Mouse (Mus musculus): ENCODE measurements around the gene Hps5. TPM values are rescaled to one million over a fixed set of nuclear protein-coding genes. Genes with fewer than 3 reads are reported as not detected.
A peak's percentile ranks its signal among the peaks of the same experiment; 100 is the strongest.

The Hps5 gene
- polyA plus RNA-seq, 1 experiment from 2014 or later: 25.7 TPM

DNA sequence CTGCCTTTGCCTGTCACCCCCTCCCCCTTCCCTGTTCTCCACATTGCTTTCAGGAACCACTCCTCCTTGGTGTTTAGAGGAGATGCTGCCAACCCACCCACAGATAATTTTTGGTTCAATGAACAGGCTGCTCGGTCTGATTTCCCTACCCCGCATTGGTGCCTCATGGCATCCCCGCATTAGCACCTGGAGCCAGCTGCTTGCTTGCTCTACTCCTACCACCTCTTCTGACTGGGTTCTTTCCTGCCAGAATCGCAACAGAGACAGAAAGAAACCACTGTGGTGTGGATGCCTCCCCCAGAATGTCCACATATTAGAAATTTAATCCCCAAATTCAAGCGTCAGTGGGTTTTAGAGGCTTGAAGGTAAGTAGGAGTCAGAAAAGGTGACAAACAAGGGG is 71.5 kb downstream of the Hps5 start:
- Histone ChIP-seq H3K4me1 (no peaks in the 10 kb centered on the region), H3K27me3 (0 out of 2 replicates have a peak, but pooled peaks cover 3% of the 10 kb centered on the region), H3K27ac (no peak overlapping the region), H3K9ac (no peak overlapping the region), H3K4me3 (no peak overlapping the region), H3K4me2 (no peak overlapping the region), H3K36me3 (no peaks in the 10 kb centered on the region), H3K9me3 (no peaks in the 10 kb centered on the region)
- no peak for ATAC-seq (ENCODE audit: insufficient number of reproducible peaks, insufficient read depth, low FRiP score, low TSS enrichment, low read depth)
- WGBS: 70% methylated on average over 5 of the region's 5 CpGs

DNA sequence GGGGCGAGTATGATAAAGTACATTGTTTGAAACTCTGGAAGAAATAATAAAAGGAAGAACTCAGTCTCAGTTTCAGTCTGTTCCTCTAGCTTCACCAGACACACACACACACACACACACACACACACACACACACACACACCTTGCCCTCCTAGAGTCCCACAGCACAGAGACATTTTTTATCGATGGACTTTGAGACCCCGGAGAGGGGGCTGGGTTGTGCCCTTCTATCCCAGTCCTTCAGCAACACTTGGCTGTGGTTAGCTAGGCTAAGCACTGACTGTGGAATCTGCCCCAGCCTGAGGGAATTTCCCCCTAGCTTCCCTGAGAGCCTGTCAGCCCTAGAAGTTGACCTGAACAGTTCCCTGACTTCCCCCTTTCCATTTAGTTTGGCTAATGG is 72.0 kb downstream of the Hps5 start:
- H3K27me3 ChIP-seq: 0 out of 2 replicates have a peak, but pooled peaks cover 3% of the 10 kb centered on the region

DNA sequence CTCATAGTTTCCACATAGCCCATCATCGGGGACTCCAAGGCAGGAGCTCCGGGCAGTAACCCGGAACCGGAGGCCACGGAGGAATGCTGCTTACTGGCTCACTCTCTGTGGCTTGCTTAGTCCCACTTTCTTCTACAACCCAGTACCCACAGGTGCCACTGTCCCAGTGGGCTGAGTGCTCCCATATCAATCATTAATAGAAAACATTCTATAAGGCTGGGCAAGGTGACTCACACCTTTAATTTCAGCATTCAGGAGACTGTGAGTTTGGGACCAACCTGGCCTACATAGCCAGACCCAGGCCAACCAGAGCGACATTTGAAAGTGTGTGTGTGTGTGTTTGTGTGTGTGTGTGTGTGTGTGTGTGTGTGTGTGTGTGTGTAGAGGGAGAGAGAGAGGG is 72.5 kb downstream of the Hps5 start:
- no peaks in the 10 kb centered on the region for H3K36me3 ChIP-seq
- no peak overlapping the region for H3K27ac ChIP-seq
- no peak overlapping the region for H3K4me3 ChIP-seq
- no peak for ATAC-seq (ENCODE audit: insufficient number of reproducible peaks, insufficient read depth, low FRiP score, low TSS enrichment, low read depth)
- no peaks in the 10 kb centered on the region for H3K9me3 ChIP-seq
- H3K27me3 ChIP-seq: 0 out of 2 replicates have a peak, but pooled peaks cover 3% of the 10 kb centered on the region
- H3K4me2 ChIP-seq: no peak overlapping the region
- H3K9ac ChIP-seq: no peak overlapping the region
- WGBS: 95% methylated on average over 6 of the region's 6 CpGs
- no peaks in the 10 kb centered on the region for H3K4me1 ChIP-seq

More for the DNA sequence above, 72.0 kb downstream of the Hps5 start:
- Histone ChIP-seq H3K9me3 (no peaks in the 10 kb centered on the region), H3K4me3 (no peak overlapping the region), H3K4me1 (no peaks in the 10 kb centered on the region), H3K27ac (no peak overlapping the region), H3K4me2 (no peak overlapping the region), H3K9ac (no peak overlapping the region), H3K36me3 (no peaks in the 10 kb centered on the region)
- ATAC-seq (ENCODE audit: insufficient number of reproducible peaks, insufficient read depth, low FRiP score, low TSS enrichment, low read depth): no peak
- WGBS: 85% methylated on average over 3 of the region's 3 CpGs

DNA sequence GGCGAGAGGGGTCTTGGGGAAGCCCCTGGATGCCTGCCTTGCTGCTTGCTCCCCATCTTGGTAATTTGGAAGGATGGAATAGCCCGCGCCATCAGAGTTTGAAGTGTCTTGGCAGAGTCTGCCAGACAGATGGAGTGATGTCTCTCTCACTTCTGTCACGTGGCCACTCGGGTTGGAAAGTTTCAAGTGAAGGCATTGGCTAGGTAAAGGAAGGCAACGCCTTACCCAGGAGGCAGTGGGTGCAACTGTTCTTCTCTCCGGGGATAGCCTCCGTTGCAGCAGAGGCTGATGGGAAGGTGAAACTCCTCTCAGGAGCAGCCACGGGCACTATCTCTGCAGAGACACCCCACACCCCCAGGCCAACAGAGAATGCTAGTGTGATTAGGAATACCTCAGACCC is 75.4 kb downstream of the Hps5 start:
- no peaks in the 10 kb centered on the region for H3K4me1 ChIP-seq
- H3K27ac ChIP-seq: no peak overlapping the region
- no peak overlapping the region for H3K4me2 ChIP-seq
- WGBS: 76% methylated on average over 9 of the region's 9 CpGs
- no peaks in the 10 kb centered on the region for H3K36me3 ChIP-seq
- no peak overlapping the region for H3K9ac ChIP-seq
- ATAC-seq (ENCODE audit: insufficient number of reproducible peaks, insufficient read depth, low FRiP score, low TSS enrichment, low read depth): no peak
- no peaks in the 10 kb centered on the region for H3K9me3 ChIP-seq
- 0 out of 2 replicates have a peak, but pooled peaks cover 3% of the 10 kb centered on the region for H3K27me3 ChIP-seq
- H3K4me3 ChIP-seq: no peak overlapping the region

DNA sequence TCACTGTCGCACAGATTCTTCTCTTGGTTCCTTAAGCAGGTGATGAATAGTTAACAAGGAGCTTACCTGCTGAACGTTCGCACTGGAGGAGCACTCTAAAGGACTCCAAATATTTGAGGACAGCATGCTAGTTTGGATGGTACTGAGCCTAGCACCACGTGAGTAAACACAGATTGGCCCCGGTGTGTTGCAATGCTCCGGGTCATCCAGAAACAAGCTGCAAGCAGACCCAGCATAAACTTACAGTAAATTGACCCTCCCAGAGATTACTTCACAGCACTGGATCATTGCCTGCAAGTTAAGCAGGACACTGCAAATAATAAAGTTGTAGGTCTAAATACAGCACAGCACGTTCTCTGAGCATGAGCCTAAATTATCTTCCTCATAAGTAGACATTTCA is 76.3 kb downstream of the Hps5 start:
- Histone ChIP-seq H3K27me3 (no peaks in the 10 kb centered on the region), H3K4me1 (no peaks in the 10 kb centered on the region), H3K9me3 (no peaks in the 10 kb centered on the region), H3K9ac (no peak overlapping the region), H3K4me3 (no peak overlapping the region), H3K36me3 (no peaks in the 10 kb centered on the region), H3K4me2 (no peak overlapping the region), H3K27ac (no peak overlapping the region)
- WGBS: 77% methylated on average over 7 of the region's 7 CpGs
- ATAC-seq (ENCODE audit: insufficient number of reproducible peaks, insufficient read depth, low FRiP score, low TSS enrichment, low read depth): no peak

DNA sequence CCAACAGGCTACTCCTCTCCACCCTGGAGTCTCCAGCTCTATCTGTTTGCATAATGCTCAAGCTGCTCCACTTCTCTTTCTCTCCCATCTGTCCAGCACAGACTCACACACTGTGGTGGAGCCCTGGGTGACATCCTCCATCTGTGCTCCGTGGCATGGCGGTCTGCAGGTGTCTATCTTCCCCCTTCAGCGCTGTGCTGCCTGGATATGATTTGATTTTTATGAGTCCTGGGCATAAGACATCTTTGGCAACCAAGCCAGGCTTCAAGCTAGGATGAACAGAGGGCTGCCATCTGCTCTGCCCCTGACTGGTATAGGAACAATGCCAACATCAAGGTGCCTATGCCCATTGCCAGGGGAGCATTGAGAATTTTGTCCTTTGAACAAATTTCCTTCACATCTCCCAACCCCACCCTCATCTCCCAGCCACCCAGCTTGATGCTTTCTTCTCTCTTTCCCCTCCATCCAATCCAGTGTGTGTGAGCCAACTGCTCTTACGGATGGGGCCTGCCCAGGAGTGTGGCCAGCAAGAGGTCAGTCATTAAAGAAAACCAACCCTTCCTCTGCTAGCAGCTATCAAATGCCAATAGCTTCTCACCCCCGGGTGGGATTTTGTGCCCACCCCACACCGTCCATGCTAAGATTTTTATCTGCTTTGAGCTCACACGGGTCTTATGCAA is 77.1 kb downstream of the Hps5 start:
- Histone ChIP-seq H3K9ac (no peak overlapping the region), H3K36me3 (no peaks in the 10 kb centered on the region), H3K9me3 (no peaks in the 10 kb centered on the region), H3K4me3 (no peak overlapping the region), H3K27me3 (no peaks in the 10 kb centered on the region), H3K27ac (no peak overlapping the region), H3K4me2 (no peak overlapping the region), H3K4me1 (no peaks in the 10 kb centered on the region)
- ATAC-seq (ENCODE audit: insufficient number of reproducible peaks, insufficient read depth, low FRiP score, low TSS enrichment, low read depth): no peak
- WGBS: 76% methylated on average over 7 of the region's 7 CpGs

DNA sequence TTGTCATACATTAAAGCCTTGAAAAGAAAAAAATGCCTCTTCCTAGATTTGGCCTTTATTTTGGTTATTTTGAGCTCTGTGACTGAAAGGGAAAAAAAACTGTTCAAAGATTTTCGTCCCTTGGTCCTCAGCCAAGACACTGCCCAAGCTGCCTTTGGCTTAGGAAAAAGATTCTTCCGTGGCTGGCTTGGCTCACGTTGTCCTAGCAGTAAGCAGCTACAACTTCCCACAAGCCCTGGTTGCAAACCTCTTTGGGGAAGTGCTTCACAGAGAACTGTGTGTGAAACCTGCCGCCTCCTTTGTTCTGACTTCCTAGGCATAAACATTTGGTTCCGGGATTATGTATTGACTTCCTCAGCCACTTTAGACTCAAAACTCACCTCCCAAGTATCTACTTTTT is 79.0 kb downstream of the Hps5 start:
- Histone ChIP-seq H3K27me3 (no peaks in the 10 kb centered on the region), H3K9me3 (no peaks in the 10 kb centered on the region), H3K4me2 (no peak overlapping the region), H3K9ac (no peak overlapping the region), H3K4me1 (no peaks in the 10 kb centered on the region), H3K4me3 (no peak overlapping the region), H3K27ac (no peak overlapping the region), H3K36me3 (no peaks in the 10 kb centered on the region)
- ATAC-seq (ENCODE audit: insufficient number of reproducible peaks, insufficient read depth, low FRiP score, low TSS enrichment, low read depth): no peak
- 62% methylated on average over 5 of the region's 5 CpGs for WGBS

DNA sequence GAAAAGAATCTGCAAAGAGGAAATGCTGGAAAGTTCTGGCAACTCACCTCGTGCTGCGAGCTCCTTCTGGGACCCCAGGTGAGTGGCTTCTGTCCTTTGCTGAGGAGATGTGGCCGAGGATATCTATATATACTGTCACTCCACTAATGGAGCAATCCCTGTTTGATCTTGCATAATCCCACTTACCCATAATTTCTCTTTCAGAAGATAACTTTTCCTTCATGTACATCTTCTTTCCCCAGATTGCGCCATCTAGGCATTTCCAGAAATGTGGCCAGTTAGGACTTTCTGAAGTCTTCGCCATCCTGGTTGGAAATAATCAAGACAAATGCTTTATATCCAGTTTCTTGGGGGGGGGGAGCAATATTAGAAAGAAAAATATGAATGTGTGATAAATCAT is 80.3 kb downstream of the Hps5 start, which contains the start of gene Saa3:
TSS of gene Saa3 (minus strand) at position 101 of the 400 bp plus-strand sequence.
- H3K9ac ChIP-seq: no peak within 1 kb of the TSS
- ATAC-seq (ENCODE audit: insufficient number of reproducible peaks, insufficient read depth, low FRiP score, low TSS enrichment, low read depth): no peak
- H3K4me3 ChIP-seq: no peak within 1 kb of the TSS
- no peaks in the 10 kb centered on the region for H3K4me1 ChIP-seq
- H3K27me3 ChIP-seq: no peaks in the 10 kb centered on the region
- H3K36me3 ChIP-seq: no peaks in the 10 kb centered on the region
- 87% methylated on average over 5 of the region's 5 CpGs for WGBS
- no peaks in the 10 kb centered on the region for H3K9me3 ChIP-seq
- H3K4me2 ChIP-seq: no peak within 1 kb of the TSS
- H3K27ac ChIP-seq: no peak within 1 kb of the TSS

DNA sequence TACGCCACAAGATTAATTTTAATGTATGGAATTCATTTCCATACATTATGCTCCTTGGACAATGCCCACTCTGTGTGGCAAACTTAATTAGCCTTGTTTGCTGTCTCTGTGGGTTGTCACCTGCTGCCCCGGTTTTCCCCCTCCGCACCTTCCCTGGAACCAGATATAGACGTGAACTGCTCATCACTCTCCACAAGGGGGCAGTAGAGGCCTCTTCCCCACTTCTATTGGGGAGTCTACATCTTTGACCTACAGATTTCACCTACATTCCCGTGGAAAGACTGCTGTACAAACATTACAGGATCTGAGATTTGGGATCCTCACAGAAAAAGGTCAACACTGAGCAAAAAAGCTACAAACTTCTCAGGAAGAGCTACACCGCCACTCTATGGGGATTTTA is 81.3 kb downstream of the Hps5 start:
- H3K4me3 ChIP-seq: no peak overlapping the region
- no peaks in the 10 kb centered on the region for H3K36me3 ChIP-seq
- no peaks in the 10 kb centered on the region for H3K27me3 ChIP-seq
- no peaks in the 10 kb centered on the region for H3K9me3 ChIP-seq
- no peak overlapping the region for H3K9ac ChIP-seq
- ATAC-seq (ENCODE audit: insufficient number of reproducible peaks, insufficient read depth, low FRiP score, low TSS enrichment, low read depth): no peak
- H3K4me1 ChIP-seq: peaks cover 3% of the 10 kb centered on the region; the same call in 1 of the 2 replicates
- no peak overlapping the region for H3K27ac ChIP-seq
- WGBS: 25% methylated on average over 6 of the region's 6 CpGs
- no peak overlapping the region for H3K4me2 ChIP-seq

DNA sequence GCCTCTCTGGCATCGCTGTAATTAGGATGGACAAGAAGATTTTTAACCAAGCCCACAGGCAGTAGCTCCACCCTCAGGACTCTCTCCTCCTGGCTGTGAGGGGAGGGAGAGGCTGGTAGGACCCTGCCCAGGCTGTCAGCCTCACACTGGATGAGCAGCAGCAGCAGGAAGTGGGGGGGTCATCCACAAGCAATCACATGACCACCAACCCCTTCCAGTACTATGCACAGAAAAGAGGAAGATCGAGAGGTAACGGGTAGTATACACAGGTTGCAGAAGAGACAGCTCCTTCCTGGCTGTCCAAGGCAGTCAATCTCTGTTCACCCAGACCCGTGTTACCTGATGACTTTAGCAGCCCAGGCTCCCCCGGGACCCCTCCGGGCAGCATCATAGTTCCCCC is 83.6 kb downstream of the Hps5 start:
- Histone ChIP-seq H3K27me3 (no peaks in the 10 kb centered on the region), H3K27ac (no peak overlapping the region), H3K9ac (peak overlapping the region; percentile 28; the same call in 1 of the 2 replicates), H3K36me3 (peaks cover 8% of the 10 kb centered on the region), H3K4me3 (no peak overlapping the region), H3K9me3 (no peaks in the 10 kb centered on the region), H3K4me1 (peaks cover 8% of the 10 kb centered on the region), H3K4me2 (no peak overlapping the region)
- WGBS: 68% methylated on average over 6 of the region's 6 CpGs
- no peak for ATAC-seq (ENCODE audit: insufficient number of reproducible peaks, insufficient read depth, low FRiP score, low TSS enrichment, low read depth)

Data from embryonic facial prominence, embryonic 13.5 days (tissue).